Mouse (Mus musculus): ENCODE results near the gene Noto.

- TF ChIP-seq CTCF (IDR thresholded peaks at IDR 0.05; ENCODE audit: borderline replicate concordance, control insufficient read depth, extremely low read depth, insufficient read depth, low read length, poor library complexity) (no peak), POLR2A (IDR thresholded peaks at IDR 0.05; ENCODE audit: control insufficient read depth, extremely low read depth, insufficient read depth, low read length, poor library complexity) (no peak)
Measured at GRCm38 (mm10) chr6:85391803-85392202, 31.9 kb upstream of the Noto start.

Measured in thymus, adult 2 months (tissue).